Mouse (Mus musculus) thymus, adult 2 months (tissue): ENCODE results near the gene Wdfy1.

ENCODE experiments used
- CTCF ChIP-seq: fragments of 200-500 bp; IDR thresholded peaks from 2 replicates; pipeline ENCODE4 v1.5.1; 2012; ENCODE audit warnings: mild to moderate bottlenecking, control low read depth, low read length, moderate library complexity, borderline replicate concordance; ENCODE audit not compliant: control insufficient read depth, poor library complexity, insufficient read depth; ENCODE audit errors: extremely low read depth
- POLR2A ChIP-seq: fragments of 200-500 bp; IDR thresholded peaks from 2 replicates; pipeline ENCODE4 v1.6.1; 2012; ENCODE audit warnings: mild to moderate bottlenecking, low read length, control low read depth, moderate library complexity; ENCODE audit not compliant: control insufficient read depth, poor library complexity, insufficient read depth; ENCODE audit errors: extremely low read depth

GRCm38 (mm10) chr1:79823951-79824633 is 48.1 kb upstream of the Wdfy1 start:
- no peak for TF ChIP-seq CTCF
- no peak for TF ChIP-seq POLR2A
